ENCODE assay signal across 15 mouse cellular contexts in genomic region chr7:34339164-34339489, GRCm38 (mm10). TPM values are rescaled to one million over a fixed set of nuclear protein-coding genes. Genes with fewer than 3 reads are reported as not detected.
DNase-seq lines count a peak whose midpoint lies in the region; ATAC-seq and TF ChIP-seq lines count a peak whose summit lies in the region.
"Had no signal": no experiment of that assay in that cellular context is flagged by ENCODE, and none has a peak within 500 bp of the region (broad histone marks: within the 10 kb centered on the region; RNA-seq: fewer than 3 reads in every experiment).

No protein-coding gene starts in this region.

- H3K36me3 ChIP-seq in heart, embryonic 10.5 days = peaks cover 36% of the 10 kb centered on the region
- peaks cover 14% of the 10 kb centered on the region; the same call in 1 of the 2 replicates for H3K36me3 ChIP-seq in lung, postnatal 0 days (ENCODE audit: insufficient read depth, low read length)
- H3K36me3 ChIP-seq in embryonic facial prominence, embryonic 13.5 days = peaks cover 49% of the 10 kb centered on the region
- peaks cover 19% of the 10 kb centered on the region for H3K36me3 ChIP-seq in myocyte (ENCODE audit: control insufficient read depth, insufficient read depth)
- no peaks in the 10 kb centered on the region; the same call in 1 of the 2 replicates for H3K36me3 ChIP-seq in forebrain, embryonic 11.5 days (ENCODE audit: control insufficient read depth, insufficient read depth, low read length)

- intact Hi-C loops in heart, postnatal 10 days (cut with DNase I) = no loop called here

- peak overlapping the region; percentile 4; the same call in 1 of the 2 replicates for H3K4me3 ChIP-seq in heart, embryonic 10.5 days
- H3K4me3 ChIP-seq in lung, postnatal 0 days (ENCODE audit: low read depth, low read length) = no peak overlapping the region
- H3K4me3 ChIP-seq in embryonic facial prominence, embryonic 13.5 days = no peak overlapping the region
- no peak overlapping the region for H3K4me3 ChIP-seq in myocyte
- H3K4me3 ChIP-seq in forebrain, embryonic 11.5 days (ENCODE audit: low read depth, low read length) = no peak overlapping the region

- H3K4me1 ChIP-seq in heart, embryonic 10.5 days = peaks cover 35% of the 10 kb centered on the region
- H3K4me1 ChIP-seq in lung, postnatal 0 days (ENCODE audit: insufficient read depth, low read depth, low read length) = no peaks in the 10 kb centered on the region; the same call in 1 of the 2 replicates
- peaks cover 5% of the 10 kb centered on the region; the same call in 1 of the 2 replicates for H3K4me1 ChIP-seq in embryonic facial prominence, embryonic 13.5 days
- H3K4me1 ChIP-seq in forebrain, embryonic 11.5 days (replicated peaks; ENCODE audit: control insufficient read depth, insufficient read depth, low read length) = no peaks in the 10 kb centered on the region

- 0 out of 2 replicates have a peak, but pooled peaks cover 3% of the 10 kb centered on the region for H3K9me3 ChIP-seq in heart, embryonic 10.5 days
- H3K9me3 ChIP-seq in lung, postnatal 0 days (ENCODE audit: low read length) = no peaks in the 10 kb centered on the region
- H3K9me3 ChIP-seq in embryonic facial prominence, embryonic 13.5 days = no peaks in the 10 kb centered on the region
- no peaks in the 10 kb centered on the region for H3K9me3 ChIP-seq in forebrain, embryonic 11.5 days (ENCODE audit: control insufficient read depth, low read length)

- peak overlapping the region; percentile 62 for H3K27ac ChIP-seq in heart, embryonic 10.5 days
- no peak overlapping the region for H3K27ac ChIP-seq in lung, postnatal 0 days (ENCODE audit: low read length)
- H3K27ac ChIP-seq in embryonic facial prominence, embryonic 13.5 days = peak overlapping the region; percentile 39
- H3K27ac ChIP-seq in forebrain, embryonic 11.5 days (ENCODE audit: low read depth, low read length) = no peak overlapping the region
- H3K27ac ChIP-seq: liver, embryonic 14.5 days had no signal

- H3ac ChIP-seq in myocyte (ENCODE audit: control insufficient read depth, insufficient read length) = no peak overlapping the region

- 0 out of 2 replicates have a peak, but pooled peaks have one; percentile 14 for ATAC-seq in lung, postnatal 0 days
- no peak for ATAC-seq in embryonic facial prominence, embryonic 13.5 days (ENCODE audit: insufficient number of reproducible peaks, insufficient read depth, low FRiP score, low TSS enrichment, low read depth)
- no peak for ATAC-seq in forebrain, embryonic 11.5 days (replicated peaks; ENCODE audit: low FRiP score)
- ATAC-seq: Patski had no signal

- H3K27me3 ChIP-seq in heart, embryonic 10.5 days (ENCODE audit: insufficient read depth, poor library complexity, severe bottlenecking) = no peaks in the 10 kb centered on the region
- no peaks in the 10 kb centered on the region for H3K27me3 ChIP-seq in lung, postnatal 0 days (replicated peaks; ENCODE audit: insufficient read depth, low read length)
- no peaks in the 10 kb centered on the region for H3K27me3 ChIP-seq in embryonic facial prominence, embryonic 13.5 days
- no peaks in the 10 kb centered on the region for H3K27me3 ChIP-seq in myocyte (ENCODE audit: control insufficient read depth, insufficient read depth, insufficient read length)
- H3K27me3 ChIP-seq in forebrain, embryonic 11.5 days (ENCODE audit: control insufficient read depth, insufficient read depth, low read length) = no peaks in the 10 kb centered on the region
- H3K27me3 ChIP-seq: Patski had no signal

- H3K9ac ChIP-seq in lung, postnatal 0 days (replicated peaks; ENCODE audit: low read depth) = no peak overlapping the region
- no peak overlapping the region for H3K9ac ChIP-seq in embryonic facial prominence, embryonic 13.5 days
- no peak overlapping the region for H3K9ac ChIP-seq in forebrain, embryonic 11.5 days (ENCODE audit: low read length)
- H3K9ac ChIP-seq: liver, embryonic 14.5 days had no signal

- no peak for TF ChIP-seq CTCF in lung, postnatal 0 days (IDR thresholded peaks at IDR 0.05)

- 70% methylated on average over 5 of the region's 5 CpGs for WGBS in heart, embryonic 10.5 days
- 65% methylated on average over 5 of the region's 5 CpGs for WGBS in lung, postnatal 0 days
- WGBS in embryonic facial prominence, embryonic 13.5 days = 69% methylated on average over 5 of the region's 5 CpGs
- WGBS in forebrain, embryonic 11.5 days = 94% methylated on average over 5 of the region's 5 CpGs

- no peak overlapping the region for H3K4me2 ChIP-seq in lung, postnatal 0 days (replicated peaks; ENCODE audit: low read depth, low read length)
- H3K4me2 ChIP-seq in embryonic facial prominence, embryonic 13.5 days = no peak overlapping the region
- H3K4me2 ChIP-seq in myocyte (ENCODE audit: low read depth) = peak overlapping the region; percentile 82
- no peak overlapping the region for H3K4me2 ChIP-seq in forebrain, embryonic 11.5 days (ENCODE audit: low read depth, low read length, severe bottlenecking)

- peak; percentile 68 for DNase-seq in heart, embryonic 10.5 days (ENCODE audit: low spot score)
- DNase-seq in heart, postnatal 10 days = no peak
- no peak for DNase-seq in lung, postnatal 0 days (ENCODE audit: low spot score)
- DNase-seq in lung, postnatal 14 days = no peak
- DNase-seq in forebrain, embryonic 11.5 days (ENCODE audit: low spot score) = no peak
- DNase-seq in ovary, postnatal 36 days (ENCODE audit: low spot score) = no peak
- DNase-seq: cerebellum, adult 8-10 months; kidney, adult 11 months; kidney, postnatal 4 days; lung, postnatal 4 days; thymus, adult 2 months had no signal

- no peaks in the 10 kb centered on the region for H3K79me2 ChIP-seq in myocyte (ENCODE audit: control insufficient read depth, insufficient read depth)

- no peak for TF ChIP-seq EP300 in lung, postnatal 0 days (IDR thresholded peaks at IDR 0.05)

- no peak for TF ChIP-seq POLR2A in myocyte (IDR thresholded peaks at IDR 0.05; ENCODE audit: insufficient read length, low read depth)

TF ChIP-seq in myocyte, 11 proteins besides CTCF, POLR2A, EP300 and RAD21:
- TF ChIP-seq MYOG (IDR thresholded peaks at IDR 0.05; ENCODE audit: control insufficient read depth in 1 of 3, insufficient read depth in 1 of 3, insufficient read length in 2 of 3, low read depth in 2 of 3) = peak in 1 of 3 experiments; percentile 65
- no peak for TF ChIP-seq USF1 (IDR thresholded peaks at IDR 0.05; ENCODE audit: low read depth)
- TF ChIP-seq SRF (IDR thresholded peaks at IDR 0.05; ENCODE audit: control insufficient read depth, insufficient read length, low read depth) = no peak
- TF ChIP-seq MAX (IDR thresholded peaks at IDR 0.05; ENCODE audit: low read depth) = no peak
- 0 out of 2 replicates have a peak, but pooled peaks have one; percentile 21 for TF ChIP-seq CEBPB (IDR thresholded peaks at IDR 0.05; ENCODE audit: insufficient read depth, poor library complexity, severe bottlenecking)
- peak; percentile 86 for TF ChIP-seq POLR2AphosphoS2 (IDR thresholded peaks at IDR 0.05; ENCODE audit: insufficient read length, low read depth)
- peak; percentile 10 for TF ChIP-seq TCF3 (IDR thresholded peaks at IDR 0.05; ENCODE audit: insufficient read length, low read depth)
- peak; percentile 33 for TF ChIP-seq TCF12 (IDR thresholded peaks at IDR 0.05; ENCODE audit: insufficient read depth, poor library complexity, severe bottlenecking)
- peak in 1 of 3 experiments; percentile 16 for TF ChIP-seq MYOD1 (IDR thresholded peaks at IDR 0.05; ENCODE audit: control insufficient read depth in 1 of 3, insufficient read length in 2 of 3, low read depth in 2 of 3)
- TF ChIP-seq REST (IDR thresholded peaks at IDR 0.05; ENCODE audit: insufficient read depth, insufficient read length) = no peak
- no peak for TF ChIP-seq E2F4 (IDR thresholded peaks at IDR 0.05; ENCODE audit: insufficient read depth)

RNA-seq across cellular contexts. Expression of gene 4931406P16Rik, which starts 25.8 kb away (rescaled TPM):
- 36.6 and 43.7 TPM in 2 replicates for polyA plus RNA-seq in heart, embryonic 10.5 days (2016; fragmentation: Nextera tagmentation; extraction: Ambion mirVana)
- total RNA-seq in heart, postnatal 10 days (2021) = 100 to 1,000 TPM in 1 of 2 experiments, 10 to 100 TPM in 1; 95.5 to 102 TPM
- 54.6 and 57.3 TPM in 2 replicates for polyA plus RNA-seq in lung, postnatal 0 days (2015; fragmentation: Nextera tagmentation; extraction: Ambion mirVana)
- polyA plus RNA-seq in embryonic facial prominence, embryonic 13.5 days (2015; fragmentation: Nextera tagmentation; extraction: Ambion mirVana) = 22.3 and 23.6 TPM in 2 replicates
- polyA plus RNA-seq in myocyte (2012; fragmentation: generic; extraction: Trizol) = 14.5 TPM
- 27.4 and 32.7 TPM in 2 replicates for polyA plus RNA-seq in forebrain, embryonic 11.5 days (2014; fragmentation: Nextera tagmentation; extraction: Ambion mirVana)

RNA-seq across cellular contexts. Expression of gene Lsm14a, which starts 54.0 kb away (rescaled TPM):
- polyA plus RNA-seq in heart, embryonic 10.5 days (2016; fragmentation: Nextera tagmentation; extraction: Ambion mirVana) = 67.4 and 84.3 TPM in 2 replicates
- total RNA-seq in heart, postnatal 10 days (2021) = 100 to 1,000 TPM in 1 of 2 experiments, 10 to 100 TPM in 1; 87.6 to 102 TPM
- 76.1 and 80.2 TPM in 2 replicates for polyA plus RNA-seq in lung, postnatal 0 days (2015; fragmentation: Nextera tagmentation; extraction: Ambion mirVana)
- 96.6 and 98.6 TPM in 2 replicates for polyA plus RNA-seq in embryonic facial prominence, embryonic 13.5 days (2015; fragmentation: Nextera tagmentation; extraction: Ambion mirVana)
- 69.3 TPM for polyA plus RNA-seq in myocyte (2012; fragmentation: generic; extraction: Trizol)
- 66.8 and 69.1 TPM in 2 replicates for polyA plus RNA-seq in forebrain, embryonic 11.5 days (2014; fragmentation: Nextera tagmentation; extraction: Ambion mirVana)

Comparison
In these comparisons a context has a peak if more than half of its experiments do, and no peak if none do; other contexts are left out.
1. H3K27ac ChIP-seq: peak in heart, embryonic 10.5 days (single experiment) and embryonic facial prominence, embryonic 13.5 days (single experiment); none in lung, postnatal 0 days (single experiment) and forebrain, embryonic 11.5 days (single experiment).